Mouse (Mus musculus) liver, adult 2 months (tissue): ENCODE results near the gene Gm20661. TPM values are rescaled to one million over a fixed set of nuclear protein-coding genes. Genes with fewer than 3 reads are reported as not detected.

Experiments
- DNase-seq: peaks from one replicate; pipeline ENCODE4 v3.0.0-alpha.2; 2011; ENCODE audit warnings: low read depth, low spot score; ENCODE audit errors: extremely low read depth
- H3K27ac ChIP-seq: fragments of 200-500 bp; replicated peaks from 2 replicates; pipeline ENCODE4 v1.5.1; 2012; ENCODE audit warnings: low read depth, mild to moderate bottlenecking, control low read depth, inconsistent platforms, low read length; ENCODE audit not compliant: insufficient read depth
- H3K27me3 ChIP-seq: fragments of 200-500 bp; 2 replicates; pipeline ENCODE4 v1.6.1; 2012; ENCODE audit warnings: mild to moderate bottlenecking, moderate library complexity, low read length, inconsistent platforms; ENCODE audit not compliant: control insufficient read depth, insufficient read depth
- H3K36me3 ChIP-seq: fragments of 200-500 bp; 2 replicates; pipeline ENCODE4 v1.6.1; 2012; ENCODE audit warnings: low read length, inconsistent platforms; ENCODE audit not compliant: control insufficient read depth, insufficient read depth
- H3K4me1 ChIP-seq: fragments of 200-500 bp; 2 replicates; pipeline ENCODE4 v1.6.1; 2011; ENCODE audit warnings: low read length; ENCODE audit not compliant: control insufficient read depth, insufficient read depth
- H3K4me3 ChIP-seq: fragments of 200-500 bp; 2 replicates; pipeline ENCODE4 v1.5.1; 2011; ENCODE audit warnings: low read depth, mild to moderate bottlenecking, control low read depth, low read length, moderate library complexity; ENCODE audit not compliant: insufficient read depth
- H3K79me2 ChIP-seq: fragments of 200-500 bp; 2 replicates; pipeline ENCODE4 v1.6.1; 2012; ENCODE audit warnings: inconsistent platforms, mild to moderate bottlenecking, low read length, moderate library complexity; ENCODE audit not compliant: control insufficient read depth, insufficient read depth
- H3K9ac ChIP-seq: fragments of 200-500 bp; 2 replicates; pipeline ENCODE4 v1.6.1; 2012; ENCODE audit warnings: low read depth, mild to moderate bottlenecking, control low read depth, inconsistent platforms, low read length
- CTCF ChIP-seq: fragments of 200-500 bp; IDR thresholded peaks from 2 replicates; pipeline ENCODE4 v1.5.1; 2011; ENCODE audit warnings: low read depth, low read length, control low read depth
- POLR2A ChIP-seq: fragments of 200-500 bp; IDR thresholded peaks from 2 replicates; pipeline ENCODE4 v1.6.1; 2011; ENCODE audit warnings: low read length, control low read depth; ENCODE audit not compliant: insufficient read depth; ENCODE audit errors: extremely low read depth
- WGBS: fragments of 180-500 bp; shearing (Covaris S2); methylation state at CpG from one replicate; pipeline ENCODE4 v1.1.7; 2018; 5-methylcytosine and 5-hydroxymethylcytosine counted together
- polyA plus RNA-seq: library from polyadenylated mRNA; depleted of rRNA; stranded (reverse); fragments of >200 nt; gene quantifications from 2 replicates; pipeline ENCODE4 v1.2.3, GENCODE M21; 2012
- total RNA-seq: library from RNA; depleted of rRNA; stranded (reverse); fragments of >200 nt; gene quantifications from 2 replicates; pipeline ENCODE4 v1.2.3, GENCODE M21; 2014

Gene Gm20661
- total and polyA plus RNA-seq, 2 experiments: 0.10 TPM; not detected in 1

GRCm38 (mm10) chr9:107963700-107964099, 19.2 kb upstream of the Gm20661 start:
- TF ChIP-seq POLR2A (no peak), CTCF (peak; percentile 98)
- no peaks in the 10 kb centered on the region for H3K4me1 ChIP-seq
- 14% methylated on average over 5 of the region's 5 CpGs for WGBS
- no peaks in the 10 kb centered on the region for H3K36me3 ChIP-seq
- no peak overlapping the region for H3K27ac ChIP-seq
- no peak overlapping the region for H3K9ac ChIP-seq
- no peaks in the 10 kb centered on the region for H3K79me2 ChIP-seq
- peak; percentile 65 for DNase-seq
- no peak overlapping the region for H3K4me3 ChIP-seq
- no peaks in the 10 kb centered on the region for H3K27me3 ChIP-seq

- Histone ChIP-seq H3K79me2 (no peaks in the 10 kb centered on the region), H3K36me3 (no peaks in the 10 kb centered on the region), H3K4me3 (no peak overlapping the region), H3K27ac (no peak overlapping the region), H3K4me1 (no peaks in the 10 kb centered on the region), H3K27me3 (no peaks in the 10 kb centered on the region), H3K9ac (no peak overlapping the region)
- TF ChIP-seq CTCF: no peak
- no peak for TF ChIP-seq POLR2A
- 94% methylated on average over 9 of the region's 9 CpGs for WGBS
- no peak for DNase-seq
Measured at GRCm38 (mm10) chr9:107964681-107965080, 18.2 kb upstream of the Gm20661 start.

- Histone ChIP-seq H3K27me3 (no peaks in the 10 kb centered on the region), H3K4me3 (no peak overlapping the region), H3K27ac (no peak overlapping the region)
Measured at GRCm38 (mm10) chr9:107966676-107967075, 16.2 kb upstream of the Gm20661 start.

GRCm38 (mm10) chr9:107967437-107967836, 15.4 kb upstream of the Gm20661 start:
- no peak for TF ChIP-seq POLR2A
- no peak for TF ChIP-seq CTCF

More at GRCm38 (mm10) chr9:107966676-107967075, 16.2 kb upstream of the Gm20661 start:
- Histone ChIP-seq H3K79me2 (no peaks in the 10 kb centered on the region), H3K4me1 (no peaks in the 10 kb centered on the region), H3K9ac (no peak overlapping the region), H3K36me3 (no peaks in the 10 kb centered on the region)
- TF ChIP-seq POLR2A: no peak
- TF ChIP-seq CTCF: no peak
- 86% methylated on average over 10 of the region's 10 CpGs for WGBS
- DNase-seq: no peak

GRCm38 (mm10) chr9:107968531-107968930, 14.3 kb upstream of the Gm20661 start:
- WGBS: 93% methylated on average over 7 of the region's 7 CpGs
- no peak for DNase-seq
- no peak overlapping the region for H3K9ac ChIP-seq
- no peaks in the 10 kb centered on the region; the same call in 1 of the 2 replicates for H3K4me1 ChIP-seq
- no peaks in the 10 kb centered on the region for H3K36me3 ChIP-seq
- no peaks in the 10 kb centered on the region for H3K27me3 ChIP-seq
- no peak overlapping the region for H3K4me3 ChIP-seq
- no peak overlapping the region for H3K27ac ChIP-seq
- H3K79me2 ChIP-seq: no peaks in the 10 kb centered on the region
- TF ChIP-seq POLR2A (no peak), CTCF (no peak)

More at GRCm38 (mm10) chr9:107967437-107967836, 15.4 kb upstream of the Gm20661 start:
- Histone ChIP-seq H3K27me3 (no peaks in the 10 kb centered on the region), H3K27ac (no peak overlapping the region), H3K9ac (no peak overlapping the region), H3K36me3 (no peaks in the 10 kb centered on the region), H3K4me3 (no peak overlapping the region), H3K4me1 (no peaks in the 10 kb centered on the region; the same call in 1 of the 2 replicates), H3K79me2 (no peaks in the 10 kb centered on the region)
- no peak for DNase-seq
- WGBS: 86% methylated on average over 6 of the region's 6 CpGs

- TF ChIP-seq CTCF: no peak
- TF ChIP-seq POLR2A: no peak
- Histone ChIP-seq H3K27ac (no peak overlapping the region), H3K27me3 (no peaks in the 10 kb centered on the region), H3K79me2 (no peaks in the 10 kb centered on the region), H3K4me3 (no peak overlapping the region), H3K4me1 (peaks cover 4% of the 10 kb centered on the region; the same call in 1 of the 2 replicates), H3K36me3 (no peaks in the 10 kb centered on the region), H3K9ac (no peak overlapping the region)
- 83% methylated on average over 5 of the region's 5 CpGs for WGBS
- DNase-seq: no peak
Measured at GRCm38 (mm10) chr9:107970311-107970710, 12.5 kb upstream of the Gm20661 start.
